Mouse (Mus musculus) fat pad, adult 2 months (tissue): ENCODE results near the gene Acrv1.
"Not testable (repeated sequence)": the region's sequence is repeated elsewhere in the genome, so short reads cannot be mapped to it uniquely, and the experiment has no call there.

Experiments used
- DNase-seq: peaks from one replicate; pipeline ENCODE4 v3.0.0-alpha.2; 2011; ENCODE audit warnings: low read depth, low spot score; ENCODE audit errors: extremely low read depth

Gene Acrv1

GRCm38 (mm10) chr9:36692920-36693319 is at the start of gene Acrv1:
Gene Acrv1 (plus strand): TSS chr9:36693220.
- no peak for DNase-seq

- not testable (repeated sequence) for DNase-seq
Measured at GRCm38 (mm10) chr9:36643276-36643675, 49.7 kb upstream of the Acrv1 start, which contains the start of gene A630095E13Rik. Gene A630095E13Rik (minus strand): TSS chr9:36643376.

GRCm38 (mm10) chr9:36681424-36681823 is 11.6 kb upstream of the Acrv1 start:
- peak; percentile 67 for DNase-seq

GRCm38 (mm10) chr9:36687329-36687728 is 5.7 kb upstream of the Acrv1 start:
- no peak for DNase-seq

- DNase-seq = no peak
Measured at GRCm38 (mm10) chr9:36694276-36694675, 1.3 kb downstream of the Acrv1 start.

- no peak for DNase-seq
Measured at GRCm38 (mm10) chr9:36705923-36706322, 12.9 kb downstream of the Acrv1 start.

GRCm38 (mm10) chr9:36707304-36707703 is 14.3 kb downstream of the Acrv1 start:
- no peak for DNase-seq

GRCm38 (mm10) chr9:36716624-36717023 is 23.6 kb downstream of the Acrv1 start:
- DNase-seq = no peak

- DNase-seq = peak; percentile 26
Measured at GRCm38 (mm10) chr9:36726131-36727033, 33.4 kb downstream of the Acrv1 start.

GRCm38 (mm10) chr9:36727034-36727755 is 34.2 kb downstream of the Acrv1 start, which contains the start of gene Chek1:
Gene Chek1 (minus strand): TSS chr9:36727065.
- DNase-seq = peak; percentile 18
